Mouse (Mus musculus): ENCODE results near the gene Sept5.

The Sept5 gene

GRCm38 (mm10) chr16:18618297-18618696 is 11.5 kb downstream of the Sept5 start:
- in situ Hi-C loops (cut with MboI; ENCODE audit: low sequenced_read_pairs), result no loop called here

GRCm38 (mm10) chr16:18617370-18618065 is 12.2 kb downstream of the Sept5 start:
- in situ Hi-C loops (cut with MboI; ENCODE audit: low sequenced_read_pairs), result no loop called here

- in situ Hi-C loops (cut with MboI; ENCODE audit: low sequenced_read_pairs), result no loop called here
Observed at GRCm38 (mm10) chr16:18613301-18613700, 16.5 kb downstream of the Sept5 start.

GRCm38 (mm10) chr16:18611752-18612151 is 18.0 kb downstream of the Sept5 start:
- in situ Hi-C loops (cut with MboI; ENCODE audit: low sequenced_read_pairs), result no loop called here

DNA sequence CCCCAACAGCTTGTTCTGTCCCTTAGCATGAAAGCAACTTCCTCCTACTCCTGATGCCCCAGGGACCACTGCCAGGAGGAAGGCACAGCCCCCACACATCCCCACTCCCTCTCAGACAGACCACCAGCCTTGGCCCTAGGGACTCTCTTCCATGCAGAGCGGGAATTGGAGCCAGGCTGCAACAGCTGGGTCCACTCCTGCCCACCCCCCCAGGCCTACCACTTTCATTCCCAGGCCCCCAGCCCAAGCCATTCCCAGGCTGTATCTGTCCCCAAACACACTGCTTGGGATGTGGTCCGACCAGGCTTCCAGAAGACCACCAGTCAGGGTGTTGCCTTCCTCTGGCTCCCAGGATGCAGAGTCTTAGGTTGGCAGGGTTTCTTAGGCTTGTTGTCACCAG is 20.7 kb downstream of the Sept5 start:
- in situ Hi-C loops (cut with MboI; ENCODE audit: low sequenced_read_pairs), result no loop called here

DNA sequence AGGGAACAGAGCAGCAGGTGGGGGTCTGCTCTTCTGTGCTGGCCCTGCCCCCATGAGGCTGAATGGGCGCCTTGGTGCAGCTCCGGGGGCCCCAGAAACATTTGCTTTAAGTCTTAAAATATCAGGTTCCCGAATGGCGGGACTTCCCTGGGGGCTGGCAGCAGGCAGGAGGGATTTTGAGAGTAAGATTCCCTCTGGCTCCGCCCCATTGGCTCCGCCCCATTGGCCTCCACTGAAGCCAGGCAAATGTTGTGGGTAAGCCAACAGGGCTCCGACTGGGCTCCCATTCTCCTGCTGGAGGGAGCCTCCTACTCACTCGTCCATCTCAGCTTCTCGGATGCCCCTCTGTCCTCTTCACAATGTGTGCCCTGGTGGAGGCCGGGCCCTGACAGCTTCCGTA is 21.5 kb downstream of the Sept5 start:
- in situ Hi-C loops (cut with MboI; ENCODE audit: low sequenced_read_pairs), result no loop called here

DNA sequence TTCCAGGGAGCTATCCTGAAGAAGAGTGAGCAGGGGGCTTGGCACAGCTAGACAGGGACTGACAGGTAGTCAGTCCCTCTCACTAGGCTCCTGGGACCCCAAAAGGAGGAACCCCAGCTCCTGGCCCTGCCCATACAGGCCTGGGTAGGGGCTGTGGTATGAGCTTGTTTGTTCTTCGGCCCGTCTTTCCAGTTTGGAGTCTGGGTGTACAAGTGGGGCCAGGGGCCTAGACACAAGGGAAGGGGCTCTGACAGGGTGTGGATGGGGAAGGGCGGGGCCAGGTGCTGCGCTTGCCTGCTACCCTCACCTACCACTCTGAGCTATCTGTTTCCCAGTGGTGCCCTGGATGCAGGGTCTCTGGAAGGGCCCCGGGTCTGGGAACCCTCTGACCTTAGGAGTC is 24.0 kb downstream of the Sept5 start:
- in situ Hi-C loops (cut with MboI; ENCODE audit: low sequenced_read_pairs), result no loop called here

DNA sequence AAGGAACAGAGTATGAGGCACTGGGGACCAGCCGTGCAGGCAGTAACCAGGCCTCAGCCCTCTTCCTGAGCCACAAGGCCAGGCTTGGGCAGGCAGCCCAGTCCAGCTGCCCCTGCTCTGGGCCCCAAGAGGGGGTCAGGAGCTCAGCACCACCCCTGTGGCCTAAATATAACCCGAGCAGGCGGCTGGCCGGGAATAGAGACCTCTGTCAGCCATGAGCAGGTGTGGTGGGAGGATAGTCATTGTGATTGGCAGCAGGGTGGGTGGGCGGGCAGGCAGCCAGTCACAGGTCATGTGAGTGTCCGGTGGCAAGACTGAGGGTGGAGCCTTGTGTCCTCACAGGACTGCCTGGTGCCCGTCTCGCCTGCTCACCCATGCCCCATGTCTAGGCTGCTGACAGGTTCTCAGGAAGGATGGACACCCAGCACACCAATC is 25.5 kb downstream of the Sept5 start:
- in situ Hi-C loops (cut with MboI; ENCODE audit: low sequenced_read_pairs), result no loop called here

- in situ Hi-C loops (cut with MboI; ENCODE audit: low sequenced_read_pairs), result no loop called here
Observed at GRCm38 (mm10) chr16:18601447-18601846, 28.3 kb downstream of the Sept5 start.

DNA sequence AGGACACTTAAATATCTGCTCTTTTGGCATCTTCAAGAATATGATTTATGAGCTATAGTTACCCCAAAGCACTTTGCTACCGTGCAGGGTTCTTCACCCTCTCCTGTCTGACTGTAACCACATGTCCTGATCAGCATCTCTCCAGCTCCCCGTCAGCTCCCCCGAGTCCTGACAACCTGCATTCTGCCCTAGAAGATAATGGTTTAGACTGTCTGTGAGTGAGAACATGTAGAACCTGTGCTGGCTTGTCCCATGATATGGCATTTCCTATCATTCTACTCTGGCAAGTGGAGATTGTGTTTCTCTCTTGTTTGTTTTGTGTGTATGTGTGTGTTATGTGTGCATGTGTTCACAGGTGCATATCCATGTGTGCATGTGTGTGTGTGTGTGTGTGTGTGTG is 31.7 kb downstream of the Sept5 start:
- in situ Hi-C loops (cut with MboI; ENCODE audit: low sequenced_read_pairs), result no loop called here

DNA sequence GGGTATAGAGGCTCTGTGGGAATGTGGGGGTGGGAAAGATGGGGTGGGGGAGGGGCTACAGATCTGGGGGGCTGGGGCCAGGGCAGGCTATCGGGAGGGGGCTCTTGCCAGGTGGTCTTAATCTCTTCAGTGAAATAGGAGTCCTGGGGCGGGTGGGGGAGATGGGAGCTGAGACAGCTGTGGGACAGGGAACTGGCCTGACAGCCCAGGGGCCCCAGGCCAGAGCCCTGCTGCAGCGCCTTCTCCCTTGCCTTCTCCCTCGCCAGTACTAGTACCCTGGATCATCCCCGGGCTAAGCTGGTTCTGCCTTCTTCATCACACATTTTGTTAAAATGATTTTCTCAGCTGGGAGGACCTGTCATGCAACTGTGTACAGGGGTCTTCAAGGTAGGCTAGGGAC is 33.5 kb downstream of the Sept5 start:
- in situ Hi-C loops (cut with MboI; ENCODE audit: low sequenced_read_pairs), result no loop called here

GRCm38 (mm10) chr16:18593930-18594329 is 35.8 kb downstream of the Sept5 start:
- in situ Hi-C loops (cut with MboI; ENCODE audit: low sequenced_read_pairs), result no loop called here

DNA sequence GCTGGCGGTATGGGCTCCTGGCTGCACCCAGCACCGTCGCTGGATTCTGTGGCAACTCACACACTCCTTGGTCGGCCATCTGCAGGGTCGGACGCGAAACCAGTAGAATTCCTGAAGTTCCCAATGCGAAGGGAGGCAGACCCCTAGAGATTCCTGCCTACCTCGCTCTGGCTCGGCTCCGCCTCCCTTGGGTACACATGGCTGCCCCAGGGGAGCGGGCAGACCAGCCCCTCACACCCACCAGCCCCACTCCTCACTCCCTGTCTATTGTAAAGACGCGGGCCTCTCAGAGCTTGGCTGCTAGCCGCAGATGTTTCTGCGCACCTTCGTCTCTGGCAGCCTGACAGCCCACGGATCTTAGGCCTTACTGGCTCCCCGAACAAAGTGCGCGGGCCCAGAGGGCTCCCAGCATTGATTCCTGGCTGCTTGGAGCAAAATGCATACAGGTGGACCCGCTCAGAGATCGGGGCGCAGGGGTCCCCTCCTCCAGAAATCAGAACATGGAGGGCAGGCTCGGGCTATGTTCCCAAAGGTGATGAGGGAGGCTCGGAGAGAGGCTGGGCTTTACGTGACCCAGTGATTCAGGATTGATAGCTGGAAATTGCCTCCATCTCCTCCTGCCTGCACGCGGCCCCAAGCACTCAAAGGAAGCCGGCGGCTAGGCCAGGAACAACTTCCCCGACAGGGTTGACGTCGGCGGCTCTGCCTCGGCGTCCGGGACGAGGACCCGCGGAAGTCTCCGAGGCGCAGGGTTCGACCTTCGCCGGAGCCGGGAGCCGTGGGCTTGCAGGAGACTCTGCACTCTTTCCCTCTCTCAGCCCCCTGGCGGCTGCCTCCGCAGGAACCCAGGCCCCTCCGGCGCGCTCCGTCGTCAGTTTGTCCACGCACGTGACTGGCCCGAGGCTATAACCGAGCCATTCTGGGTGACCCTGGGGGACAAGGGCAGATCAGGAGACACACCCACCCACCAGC is 38.4 kb downstream of the Sept5 start:
- in situ Hi-C loops (cut with MboI; ENCODE audit: low sequenced_read_pairs), result no loop called here

DNA sequence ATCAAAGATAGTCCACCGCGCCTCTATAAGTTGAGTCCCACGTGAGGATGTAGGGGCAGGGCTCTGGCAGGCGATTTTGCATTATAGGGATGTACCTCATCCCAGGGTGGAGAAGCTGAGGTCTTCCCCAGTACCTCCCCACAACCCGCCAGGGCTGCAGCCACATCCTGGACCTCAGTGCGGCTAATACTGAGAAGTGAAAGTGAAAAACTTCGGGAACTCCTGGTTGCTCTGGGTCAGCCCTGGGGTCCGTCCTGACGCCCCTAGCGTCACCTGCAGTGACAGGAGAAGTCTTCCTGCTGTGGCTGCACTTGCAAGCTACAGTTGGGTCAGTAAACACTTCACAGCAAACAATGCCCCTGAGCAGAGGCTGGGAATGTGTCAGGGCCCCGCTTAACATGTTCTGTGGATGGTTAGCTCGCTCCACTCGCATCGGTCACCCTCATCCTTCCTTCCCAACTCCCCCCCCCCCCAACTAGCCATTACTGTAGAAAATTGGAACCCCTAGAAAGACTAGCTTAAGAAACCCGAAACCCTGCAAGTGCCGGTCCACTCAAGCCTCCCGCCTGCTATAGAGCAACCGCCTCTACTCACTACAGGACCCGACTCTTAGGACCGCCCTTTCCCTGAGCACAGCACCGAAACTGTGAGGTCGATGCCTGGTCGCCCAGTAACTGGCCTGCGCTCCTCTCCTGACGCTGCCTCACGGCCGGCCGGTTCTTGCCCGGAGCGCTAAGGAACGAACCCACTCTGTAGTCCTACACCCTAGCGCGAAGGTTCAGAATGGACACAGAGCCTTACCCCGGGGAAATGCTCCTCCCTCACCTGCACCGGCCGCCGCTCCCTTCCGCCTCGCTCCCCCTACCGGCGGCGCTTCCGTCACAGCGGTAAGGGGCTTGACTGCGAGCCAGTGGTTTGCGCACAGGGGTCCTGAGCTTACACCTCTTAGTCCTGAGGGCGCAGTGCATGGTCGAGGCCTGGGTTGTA is 39.7 kb downstream of the Sept5 start, which contains the start of gene Tbx1:
Gene Tbx1, minus strand, starts transcription at position 868 of the 987 bp plus-strand sequence.
- in situ Hi-C loops (cut with MboI; ENCODE audit: low sequenced_read_pairs), result no loop called here

DNA sequence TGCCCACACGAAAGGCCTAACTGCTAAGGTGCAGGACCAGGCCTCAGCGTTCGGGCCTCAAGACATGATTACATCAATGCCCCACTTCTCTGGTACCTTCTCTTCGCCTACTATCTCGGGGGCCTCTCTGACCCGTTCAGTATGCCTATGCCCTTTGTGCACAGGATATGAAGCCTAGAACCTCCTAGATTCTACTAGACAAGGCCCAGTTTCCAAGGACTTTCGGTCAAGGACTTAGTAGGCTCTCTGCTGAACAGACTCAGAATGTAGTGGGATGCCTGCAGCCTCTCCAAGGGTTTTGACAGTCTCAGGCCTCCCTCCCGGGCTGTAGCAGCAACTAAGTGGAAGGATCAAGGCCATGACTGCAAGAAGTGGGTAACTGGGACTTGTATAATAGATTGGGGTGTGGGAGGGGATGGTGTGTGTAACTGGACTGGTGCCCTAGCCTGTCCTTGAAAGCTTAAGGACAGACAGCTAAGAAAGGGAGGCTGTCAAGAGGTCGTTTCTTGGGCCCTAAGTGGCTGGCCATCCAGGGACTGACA is 40.6 kb downstream of the Sept5 start:
- in situ Hi-C loops (cut with MboI; ENCODE audit: low sequenced_read_pairs), result no loop called here

DNA sequence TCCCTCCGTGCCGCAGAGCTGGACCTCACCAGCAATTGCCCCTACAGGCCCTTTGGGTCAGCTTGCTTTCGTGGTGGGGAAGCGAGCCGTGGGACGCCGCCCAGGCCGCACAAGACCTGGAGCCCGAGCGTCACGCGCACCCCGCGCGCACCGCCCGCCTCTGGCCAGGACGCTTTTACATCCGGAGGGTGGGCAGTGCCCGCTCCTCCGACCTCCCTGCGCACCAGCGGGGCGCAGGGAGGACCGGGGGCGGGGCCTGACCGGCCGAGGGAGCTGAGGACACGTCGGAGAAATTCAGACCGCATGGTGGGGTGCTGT is 41.1 kb downstream of the Sept5 start:
- in situ Hi-C loops (cut with MboI; ENCODE audit: low sequenced_read_pairs), result no loop called here

GRCm38 (mm10) chr16:18587847-18588737 is 41.7 kb downstream of the Sept5 start:
- in situ Hi-C loops (cut with MboI; ENCODE audit: low sequenced_read_pairs), result no loop called here

GRCm38 (mm10) chr16:18586906-18587546 is 42.7 kb downstream of the Sept5 start:
- in situ Hi-C loops (cut with MboI; ENCODE audit: low sequenced_read_pairs), result no loop called here

All from CH12F3 (cell line).